Mouse (Mus musculus) forebrain, postnatal 0 days (tissue): ENCODE measurements at regions not wholly inside any gene's neighbourhood (a gene's known extent, or its start where the extent isn't known, plus 50 kb on each side); places are given as distances from the start of the nearest gene placed in this dataset.

Experiments used
- ATAC-seq: fragments of 200-750 bp; cut with Nextera tagmentation; 2 replicates; pipeline ENCODE4 v1.8.0; 2017; ENCODE audit warnings: mild to moderate bottlenecking, moderate library complexity
- DNase-seq: peaks from one replicate; pipeline ENCODE4 v3.0.0-alpha.2; 2015
- H3K27ac ChIP-seq: fragments of 300-500 bp; sonication (generic); 2 replicates; pipeline ENCODE4 v1.5.1; 2014; ENCODE audit warnings: low read depth, mild to moderate bottlenecking, antibody characterized with exemption, low read length, moderate library complexity, mixed read lengths
- H3K27me3 ChIP-seq: fragments of 300-500 bp; sonication (generic); 2 replicates; pipeline ENCODE4 v1.6.1; 2014; ENCODE audit warnings: mild to moderate bottlenecking, low read length, mixed read lengths; ENCODE audit not compliant: insufficient read depth
- H3K36me3 ChIP-seq: fragments of 300-500 bp; sonication (generic); 2 replicates; pipeline ENCODE4 v1.6.1; 2014; ENCODE audit warnings: mild to moderate bottlenecking, moderate library complexity; ENCODE audit not compliant: insufficient read depth
- H3K4me1 ChIP-seq: fragments of 300-500 bp; sonication (generic); 2 replicates; pipeline ENCODE4 v1.6.1; 2014; ENCODE audit warnings: antibody characterized with exemption; ENCODE audit not compliant: insufficient read depth
- H3K4me2 ChIP-seq: fragments of 300-500 bp; sonication (generic); 2 replicates; pipeline ENCODE4 v1.6.1; 2014; ENCODE audit warnings: low read depth, mild to moderate bottlenecking, moderate library complexity
- H3K4me3 ChIP-seq: fragments of 300-500 bp; sonication (generic); 2 replicates; pipeline ENCODE4 v1.5.1; 2014; ENCODE audit warnings: low read depth, low read length, mixed read lengths
- H3K9ac ChIP-seq: fragments of 300-500 bp; sonication (generic); 2 replicates; pipeline ENCODE4 v1.6.1; 2014; ENCODE audit warnings: mild to moderate bottlenecking
- H3K9me3 ChIP-seq: fragments of 300-500 bp; sonication (generic); 2 replicates; pipeline ENCODE4 v1.6.1; 2016; ENCODE audit warnings: low read length
- CTCF ChIP-seq: sonication (generic); IDR thresholded peaks from 2 replicates; pipeline ENCODE4 v1.5.1; 2016; ENCODE audit warnings: antibody characterized with exemption, control low read depth, low read depth
- WGBS: fragments of 180-500 bp; shearing (Covaris S2); extraction: QIAGEN DNeasy Blood & Tissue Kit; methylation state at CpG from one replicate; pipeline ENCODE4 v1.1.7; 2014; 5-methylcytosine and 5-hydroxymethylcytosine counted together

- H3K27ac ChIP-seq = no peak overlapping the region
- H3K4me1 ChIP-seq = no peaks in the 10 kb centered on the region
- H3K4me3 ChIP-seq = no peak overlapping the region
- ATAC-seq = no peak
- H3K9me3 ChIP-seq = no peaks in the 10 kb centered on the region
- no peak for DNase-seq
- H3K4me2 ChIP-seq = no peak overlapping the region
- no peak for TF ChIP-seq CTCF
- no peak overlapping the region for H3K9ac ChIP-seq
- H3K36me3 ChIP-seq = no peaks in the 10 kb centered on the region
- H3K27me3 ChIP-seq = no peaks in the 10 kb centered on the region
These were observed 265.8 kb upstream of the Cntnap2 start for GRCm38 (mm10) chr6:44793348-44793747.

GRCm38 (mm10) chr6:44815362-44815761, 243.8 kb upstream of the Cntnap2 start:
- TF ChIP-seq CTCF = no peak
- Histone ChIP-seq H3K36me3 (no peaks in the 10 kb centered on the region), H3K4me1 (0 out of 2 replicates have a peak, but pooled peaks cover 4% of the 10 kb centered on the region), H3K4me2 (no peak overlapping the region), H3K9me3 (no peaks in the 10 kb centered on the region), H3K9ac (no peak overlapping the region), H3K27ac (no peak overlapping the region), H3K4me3 (no peak overlapping the region), H3K27me3 (no peaks in the 10 kb centered on the region)
- peak; percentile 43 for DNase-seq
- ATAC-seq = no peak

- Histone ChIP-seq H3K4me2 (no peak overlapping the region), H3K4me1 (no peaks in the 10 kb centered on the region), H3K4me3 (no peak overlapping the region), H3K27me3 (no peaks in the 10 kb centered on the region), H3K27ac (no peak overlapping the region), H3K9ac (no peak overlapping the region), H3K9me3 (no peaks in the 10 kb centered on the region), H3K36me3 (no peaks in the 10 kb centered on the region)
- TF ChIP-seq CTCF = no peak
- 89% methylated on average over 2 of the region's 2 CpGs for WGBS
- ATAC-seq (no peak), DNase-seq (no peak)
These were observed 215.0 kb upstream of the Cntnap2 start for GRCm38 (mm10) chr6:44844177-44844576.

- no peak overlapping the region for H3K27ac ChIP-seq
- H3K27me3 ChIP-seq = no peaks in the 10 kb centered on the region
- no peaks in the 10 kb centered on the region for H3K9me3 ChIP-seq
- no peak for TF ChIP-seq CTCF
- DNase-seq = no peak
- H3K9ac ChIP-seq = no peak overlapping the region
- no peak for ATAC-seq
- H3K36me3 ChIP-seq = no peaks in the 10 kb centered on the region
- no peak overlapping the region for H3K4me2 ChIP-seq
- no peaks in the 10 kb centered on the region for H3K4me1 ChIP-seq
- no peak overlapping the region for H3K4me3 ChIP-seq
- 86% methylated on average over 1 of the region's 1 CpGs for WGBS
These were observed 209.7 kb upstream of the Cntnap2 start for GRCm38 (mm10) chr6:44849477-44849876.

GRCm38 (mm10) chr6:44850829-44851228, 208.3 kb upstream of the Cntnap2 start:
- no peaks in the 10 kb centered on the region for H3K4me1 ChIP-seq
- no peak overlapping the region for H3K27ac ChIP-seq
- no peak overlapping the region for H3K4me2 ChIP-seq
- no peak overlapping the region for H3K9ac ChIP-seq
- H3K9me3 ChIP-seq = no peaks in the 10 kb centered on the region
- no peaks in the 10 kb centered on the region for H3K27me3 ChIP-seq
- peak; percentile 3 for DNase-seq
- TF ChIP-seq CTCF = no peak
- WGBS = 72% methylated on average over 4 of the region's 4 CpGs
- H3K4me3 ChIP-seq = no peak overlapping the region
- H3K36me3 ChIP-seq = no peaks in the 10 kb centered on the region
- no peak for ATAC-seq

- no peak overlapping the region for H3K4me2 ChIP-seq
- no peak for TF ChIP-seq CTCF
- 65% methylated on average over 2 of the region's 2 CpGs for WGBS
These were observed 158.9 kb upstream of the Cntnap2 start for GRCm38 (mm10) chr6:44900249-44900648.

More at GRCm38 (mm10) chr6:44900249-44900648, 158.9 kb upstream of the Cntnap2 start:
- Histone ChIP-seq H3K9me3 (no peaks in the 10 kb centered on the region), H3K27ac (no peak overlapping the region), H3K27me3 (no peaks in the 10 kb centered on the region), H3K4me1 (no peaks in the 10 kb centered on the region), H3K9ac (no peak overlapping the region), H3K4me3 (no peak overlapping the region), H3K36me3 (no peaks in the 10 kb centered on the region)
- no peak for DNase-seq
- no peak for ATAC-seq
